Mouse (Mus musculus): ENCODE data around the gene Hnrnpll.

DNA sequence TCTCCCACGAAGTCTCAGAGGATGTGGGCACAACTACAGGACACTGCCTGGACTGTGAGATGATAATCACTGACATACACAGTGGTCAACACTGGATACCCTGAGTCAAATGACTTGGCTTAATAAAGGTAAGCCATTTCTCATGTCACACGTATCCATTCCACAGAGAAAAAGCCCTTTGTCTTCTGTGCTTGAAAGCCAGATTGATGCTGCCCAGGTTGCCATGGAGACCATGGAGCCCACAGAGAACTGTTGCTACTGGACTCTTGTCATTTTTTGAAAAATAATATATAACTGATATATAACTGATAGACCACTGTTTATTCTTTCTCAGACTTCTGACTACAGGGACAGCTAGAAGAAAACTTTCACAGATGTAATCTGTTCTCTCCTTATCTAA lies 35.1 kb upstream of the Hnrnpll start:
- no peak for TF ChIP-seq GATA1 (IDR thresholded peaks at IDR 0.05; ENCODE audit: borderline replicate concordance, low read length)
- no peak for TF ChIP-seq FLI1 (IDR thresholded peaks at IDR 0.05; ENCODE audit: low read length)

Measured in megakaryocyte, embryonic 14.5 days (primary cell).